Mouse (Mus musculus) lung, postnatal 25 days (tissue): Measurements from ENCODE around the gene Myo7a.

Experiments
- DNase-seq: peaks from one replicate; pipeline ENCODE4 v3.0.0; 2022; ENCODE audit warnings: low spot score

Myo7a gene

DNA sequence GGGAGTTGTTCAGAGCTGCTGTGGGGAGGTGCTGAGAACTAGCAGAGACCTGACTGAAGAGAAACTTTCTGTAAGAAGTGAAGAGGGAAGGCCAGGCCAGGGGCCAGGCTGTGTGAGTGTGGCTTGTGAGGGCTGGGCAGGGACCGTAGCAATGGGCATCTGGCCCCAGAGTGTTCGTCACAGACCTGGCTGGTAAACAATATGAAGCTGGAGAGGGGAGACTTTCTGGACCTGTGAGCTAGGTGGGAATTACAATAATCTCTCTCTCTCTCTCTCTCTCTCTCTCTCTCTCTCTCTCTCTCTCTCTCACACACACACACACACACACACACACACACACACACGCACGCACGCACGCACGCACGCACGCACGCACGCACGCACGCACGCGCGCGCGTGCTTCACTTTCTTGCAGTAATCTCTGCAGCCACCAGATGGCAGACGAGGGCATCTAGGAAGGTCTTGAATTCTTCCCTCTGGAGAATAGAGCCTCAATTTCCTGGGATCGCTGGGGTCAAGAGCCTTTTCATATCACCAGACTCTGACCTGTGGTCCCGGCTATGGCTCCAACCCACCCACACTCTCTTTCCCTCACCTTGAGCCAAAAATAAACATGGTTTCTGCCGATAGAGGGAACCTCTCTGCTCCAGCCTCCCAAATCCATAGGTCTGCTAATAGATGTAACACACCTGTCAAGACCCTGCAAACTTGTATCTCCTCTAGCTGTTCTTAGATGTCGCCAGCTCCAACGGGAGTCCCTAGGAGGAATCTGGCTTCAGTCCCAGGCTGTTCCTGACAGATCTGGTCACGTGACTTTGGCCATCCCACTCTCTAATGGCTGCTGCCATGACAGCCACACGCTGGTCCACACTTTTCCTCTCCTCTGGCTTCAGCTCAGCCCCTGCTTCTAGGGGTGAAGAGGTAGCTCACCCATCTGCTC lies 16.1 kb downstream of the Myo7a start:
- DNase-seq = peak; percentile 80

- no peak for DNase-seq
Observed at GRCm38 (mm10) chr7:98102488-98102887, 16.8 kb downstream of the Myo7a start.

GRCm38 (mm10) chr7:98097557-98097956 lies 21.8 kb downstream of the Myo7a start:
- DNase-seq = no peak

GRCm38 (mm10) chr7:98095852-98096251 lies 23.5 kb downstream of the Myo7a start:
- DNase-seq = no peak

DNA sequence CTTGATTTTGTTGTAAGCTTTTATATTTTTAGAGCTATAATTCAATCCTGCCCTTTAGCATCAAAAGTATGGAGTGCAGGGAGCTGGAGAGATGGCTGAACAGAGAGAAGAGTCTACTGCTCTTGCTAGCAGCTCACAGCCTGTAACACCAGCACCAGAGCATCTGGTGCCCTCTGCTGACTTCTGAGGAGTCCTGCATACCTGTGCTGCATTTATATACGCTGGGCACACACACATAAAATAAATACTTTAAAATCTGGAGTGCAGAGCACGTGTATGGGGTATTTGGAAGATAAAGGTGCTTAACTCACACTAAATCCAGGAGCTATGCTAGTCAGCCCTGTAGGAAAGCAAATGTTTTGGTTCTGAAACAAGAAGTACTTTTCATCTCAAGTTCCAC lies 33.0 kb downstream of the Myo7a start:
- DNase-seq = peak; percentile 14

DNA sequence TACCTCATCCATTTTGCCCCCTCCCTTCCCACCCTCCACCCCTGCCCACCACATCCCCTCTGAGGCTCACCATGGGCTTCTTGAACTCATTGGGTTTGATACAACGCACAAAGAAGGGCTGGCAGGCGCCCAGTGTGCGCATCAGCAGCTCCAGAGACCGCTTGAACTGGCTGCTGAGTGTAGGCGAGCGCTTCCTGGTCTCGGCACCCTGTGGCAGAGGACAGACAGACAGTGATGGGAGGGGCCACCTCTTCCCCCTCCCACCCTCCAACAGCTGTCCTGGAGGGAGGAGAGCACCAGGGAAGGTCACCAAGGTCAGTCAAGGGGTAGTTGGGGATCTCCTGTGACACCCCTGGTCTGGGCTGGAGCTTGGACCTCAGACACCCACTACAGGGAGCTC lies 34.0 kb downstream of the Myo7a start:
- DNase-seq = peak; percentile 18

- DNase-seq = peak; percentile 40
Observed at GRCm38 (mm10) chr7:98084541-98085293, 34.6 kb downstream of the Myo7a start.

- DNase-seq = no peak
Observed at GRCm38 (mm10) chr7:98082376-98082775, 36.9 kb downstream of the Myo7a start.

DNA sequence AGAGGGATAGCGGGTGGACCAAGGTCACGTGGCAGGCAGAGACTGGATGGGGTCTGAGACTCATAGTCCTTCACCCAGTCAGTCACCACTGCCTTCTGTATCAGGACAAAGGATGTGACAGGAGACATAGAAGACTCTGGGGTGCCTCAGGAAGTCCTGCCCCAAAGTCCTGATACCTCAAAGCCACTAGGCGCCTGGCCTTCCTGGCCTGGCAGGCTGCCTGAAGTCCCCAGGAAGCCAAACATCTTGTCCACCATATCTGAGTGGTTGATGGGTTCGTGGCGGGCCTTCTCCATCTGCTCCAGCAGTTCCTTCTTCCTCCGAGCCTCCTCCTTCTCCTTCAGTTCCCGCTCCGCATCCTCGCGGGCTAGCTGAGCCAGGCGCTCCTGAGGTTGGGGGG lies 41.9 kb downstream of the Myo7a start:
- DNase-seq = no peak

GRCm38 (mm10) chr7:98071620-98072019 lies 47.7 kb downstream of the Myo7a start:
- peak; percentile 84 for DNase-seq

DNA sequence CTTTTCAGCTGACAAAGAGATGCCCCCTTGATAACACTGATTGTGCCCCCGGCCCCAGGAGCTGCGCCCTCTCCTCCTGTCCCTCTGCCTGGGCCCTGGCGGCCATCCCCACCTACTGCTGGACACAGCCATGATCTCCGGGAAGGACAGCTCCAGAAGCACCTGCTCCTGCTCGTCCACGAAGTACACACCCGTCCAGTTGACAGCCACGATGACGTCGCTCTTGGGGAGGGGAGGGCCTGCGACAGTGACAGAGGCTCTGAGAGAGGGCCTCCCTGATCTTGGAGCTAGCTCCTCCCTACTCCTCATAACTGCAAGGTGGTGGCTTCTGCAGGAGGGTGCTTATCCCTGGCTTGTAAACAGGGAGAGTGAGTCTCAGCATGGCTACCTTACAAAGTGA lies 53.1 kb downstream of the Myo7a start:
- DNase-seq = no peak

GRCm38 (mm10) chr7:98054942-98055341 lies 64.4 kb downstream of the Myo7a start:
- DNase-seq = no peak

GRCm38 (mm10) chr7:98054461-98054860 lies 64.9 kb downstream of the Myo7a start:
- no peak for DNase-seq

- peak; percentile 22 for DNase-seq
Observed at GRCm38 (mm10) chr7:98051980-98052379, 67.3 kb downstream of the Myo7a start.

DNA sequence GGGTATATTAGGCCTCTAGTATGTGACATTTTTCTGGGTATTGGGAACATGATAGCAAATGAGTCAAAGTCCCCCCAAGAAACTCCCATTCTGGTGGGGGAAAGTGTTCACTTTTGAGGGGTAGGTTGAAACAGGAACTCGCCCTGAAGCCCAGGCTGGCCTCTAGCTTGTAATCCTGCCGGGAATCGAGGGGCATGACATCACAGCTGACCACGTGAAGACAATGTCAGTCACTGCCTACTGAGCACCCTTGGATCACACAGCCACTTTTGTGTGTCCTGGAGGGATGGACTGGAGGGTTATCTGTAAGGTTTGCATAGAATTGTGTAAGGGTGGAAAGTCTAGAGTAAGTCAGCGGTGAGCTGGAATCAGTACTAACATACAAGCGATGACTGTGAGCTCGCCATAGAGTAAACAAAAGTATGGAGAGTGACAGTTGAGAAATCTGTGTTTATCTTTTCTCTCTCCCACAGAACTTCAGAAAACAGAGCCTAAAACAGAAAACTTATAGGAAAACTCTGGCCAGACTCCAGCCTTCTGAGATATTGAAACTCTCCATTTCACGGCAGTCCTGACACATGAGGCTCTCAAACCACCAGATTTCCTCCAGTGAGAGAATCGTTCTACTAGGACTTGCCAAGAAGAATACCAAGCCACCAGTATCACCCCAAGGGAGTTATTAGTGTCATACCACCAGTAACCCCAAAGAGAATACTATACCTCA lies 71.1 kb downstream of the Myo7a start:
- no peak for DNase-seq

DNA sequence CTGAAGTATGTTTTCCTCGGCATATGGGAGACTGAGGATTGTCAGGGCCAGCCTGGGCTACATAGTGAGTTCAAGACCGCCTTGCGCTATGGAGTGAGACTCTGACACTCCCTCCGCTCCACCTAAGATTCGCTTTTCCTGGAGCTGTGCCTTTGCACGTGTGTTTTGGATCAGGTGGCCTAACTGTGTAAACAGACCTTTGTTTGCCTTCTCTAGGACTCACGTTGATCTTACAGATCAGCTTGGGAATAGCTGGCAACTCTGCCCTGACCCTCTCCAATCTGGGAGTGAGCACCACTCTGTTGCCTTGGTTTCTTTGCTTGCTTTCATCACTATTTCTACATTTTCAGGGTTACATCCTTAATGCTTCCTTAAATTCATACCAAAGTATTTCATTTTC lies 116.7 kb downstream of the Myo7a start:
- peak; percentile 24 for DNase-seq
